Mouse (Mus musculus) liver, embryonic 16.5 days (tissue): Measurements from ENCODE around the gene Mapre3. TPM values are rescaled to one million over a fixed set of nuclear protein-coding genes. Genes with fewer than 3 reads are reported as not detected.
"Not testable (repeated sequence)": the region's sequence is repeated elsewhere in the genome, so short reads cannot be mapped to it uniquely, and the experiment has no call there.

Source experiments
- ATAC-seq: fragments of 200-750 bp; cut with Nextera tagmentation; 2 replicates; pipeline ENCODE4 v1.8.0; 2017; ENCODE audit warnings: low read depth, mild to moderate bottlenecking, moderate number of reproducible peaks, moderate library complexity
- H3K27ac ChIP-seq: fragments of 300-500 bp; sonication (generic); 2 replicates; pipeline ENCODE4 v1.5.1; 2014; ENCODE audit warnings: mild to moderate bottlenecking, low read length
- H3K27me3 ChIP-seq: fragments of 300-500 bp; sonication (generic); 2 replicates; pipeline ENCODE4 v1.6.1; 2014; ENCODE audit warnings: low read depth, low read length, mixed read lengths; ENCODE audit not compliant: control insufficient read depth, insufficient read depth
- H3K36me3 ChIP-seq: fragments of 300-500 bp; sonication (generic); 2 replicates; pipeline ENCODE4 v1.6.1; 2014; ENCODE audit warnings: mild to moderate bottlenecking; ENCODE audit not compliant: control insufficient read depth, insufficient read depth
- H3K4me1 ChIP-seq: fragments of 300-500 bp; sonication (generic); 2 replicates; pipeline ENCODE4 v1.6.1; 2014; ENCODE audit warnings: low read depth, low read length, mixed read lengths; ENCODE audit not compliant: control insufficient read depth
- H3K4me2 ChIP-seq: fragments of 300-500 bp; sonication (generic); 2 replicates; pipeline ENCODE4 v1.6.1; 2014; ENCODE audit warnings: low read depth, low read length, mixed read lengths
- H3K4me3 ChIP-seq: fragments of 300-500 bp; sonication (generic); 2 replicates; pipeline ENCODE4 v1.5.1; 2014; ENCODE audit warnings: low read depth, mild to moderate bottlenecking, low read length
- H3K9ac ChIP-seq: fragments of 300-500 bp; sonication (generic); 2 replicates; pipeline ENCODE4 v1.6.1; 2014; ENCODE audit warnings: low read depth, low read length
- H3K9me3 ChIP-seq: fragments of 300-500 bp; sonication (generic); replicated peaks from 2 replicates; pipeline ENCODE4 v1.6.1; 2016; ENCODE audit warnings: low read length; ENCODE audit not compliant: control insufficient read depth
- WGBS: fragments of 180-500 bp; shearing (Covaris S2); extraction: QIAGEN DNeasy Blood & Tissue Kit; methylation state at CpG from one replicate; pipeline ENCODE4 v1.1.7; 2014; ENCODE audit not compliant: insufficient replicate concordance; 5-methylcytosine and 5-hydroxymethylcytosine counted together
- polyA plus RNA-seq: library from polyadenylated mRNA; unstranded; fragments of >200 nt; fragmentation: Nextera tagmentation; extraction: Ambion mirVana; gene quantifications from 2 replicates; pipeline ENCODE4 v1.2.1, GENCODE M21; 2015

Mapre3 gene
- polyA plus RNA-seq, 1 experiment from 2014 or later: 3.3 TPM

- Histone ChIP-seq H3K4me1 (peaks cover 12% of the 10 kb centered on the region), H3K4me3 (no peak within 1 kb of the TSS), H3K4me2 (peak within 1 kb of the TSS; percentile 83; the same call in 1 of the 2 replicates), H3K36me3 (peaks cover 11% of the 10 kb centered on the region), H3K9ac (no peak within 1 kb of the TSS), H3K27ac (no peak within 1 kb of the TSS), H3K9me3 (no peaks in the 10 kb centered on the region), H3K27me3 (no peaks in the 10 kb centered on the region)
- no peak for ATAC-seq
- WGBS: 67% methylated on average over 3 of the region's 3 CpGs
These were observed 53.3 kb downstream of the Mapre3 start, which contains the start of gene Tmem214 for GRCm38 (mm10) chr5:30867712-30868111. Tmem214 (plus strand) TSS chr5:30868012.

GRCm38 (mm10) chr5:30868981-30869380, 54.5 kb downstream of the Mapre3 start:
- no peaks in the 10 kb centered on the region for H3K9me3 ChIP-seq
- H3K4me1 ChIP-seq: peaks cover 12% of the 10 kb centered on the region
- no peak for ATAC-seq
- H3K9ac ChIP-seq: peak overlapping the region; percentile 90
- peaks cover 23% of the 10 kb centered on the region for H3K36me3 ChIP-seq
- 22% methylated on average over 9 of the region's 9 CpGs for WGBS
- H3K4me3 ChIP-seq: peak overlapping the region; percentile 86
- H3K27me3 ChIP-seq: no peaks in the 10 kb centered on the region
- peak overlapping the region; percentile 83 for H3K4me2 ChIP-seq
- H3K27ac ChIP-seq: no peak overlapping the region

- ATAC-seq: peak; percentile 97
- under 1% methylated on average over 63 of the region's 63 CpGs for WGBS
- no peaks in the 10 kb centered on the region for H3K9me3 ChIP-seq
- H3K27ac ChIP-seq: peak overlapping the region; percentile 25
- H3K4me1 ChIP-seq: peaks cover 12% of the 10 kb centered on the region
- peak overlapping the region; percentile 83 for H3K4me2 ChIP-seq
- peak overlapping the region; percentile 90 for H3K9ac ChIP-seq
- peak overlapping the region; percentile 86 for H3K4me3 ChIP-seq
- H3K36me3 ChIP-seq: peaks cover 29% of the 10 kb centered on the region
- H3K27me3 ChIP-seq: no peaks in the 10 kb centered on the region
These were observed 55.1 kb downstream of the Mapre3 start for GRCm38 (mm10) chr5:30869405-30870130.

GRCm38 (mm10) chr5:30870131-30870406, 55.6 kb downstream of the Mapre3 start:
- H3K4me3 ChIP-seq: peak overlapping the region; percentile 86
- peaks cover 12% of the 10 kb centered on the region for H3K4me1 ChIP-seq
- peak overlapping the region; percentile 83 for H3K4me2 ChIP-seq
- H3K36me3 ChIP-seq: peaks cover 34% of the 10 kb centered on the region
- H3K27me3 ChIP-seq: no peaks in the 10 kb centered on the region
- H3K27ac ChIP-seq: peak overlapping the region; percentile 25
- H3K9ac ChIP-seq: peak overlapping the region; percentile 90
- WGBS: 14% methylated on average over 2 of the region's 2 CpGs
- no peaks in the 10 kb centered on the region for H3K9me3 ChIP-seq
- ATAC-seq: no peak

GRCm38 (mm10) chr5:30872574-30872973, 58.1 kb downstream of the Mapre3 start:
- Histone ChIP-seq H3K4me1 (peaks cover 12% of the 10 kb centered on the region), H3K36me3 (peaks cover 55% of the 10 kb centered on the region)
- no peak for ATAC-seq

GRCm38 (mm10) chr5:30874365-30874764, 59.9 kb downstream of the Mapre3 start:
- H3K27me3 ChIP-seq: no peaks in the 10 kb centered on the region
- no peak for ATAC-seq
- H3K4me2 ChIP-seq: no peak overlapping the region
- H3K4me3 ChIP-seq: no peak overlapping the region
- WGBS: 79% methylated on average over 7 of the region's 7 CpGs
- no peak overlapping the region for H3K27ac ChIP-seq
- H3K4me1 ChIP-seq: peaks cover 8% of the 10 kb centered on the region
- no peaks in the 10 kb centered on the region for H3K9me3 ChIP-seq
- H3K9ac ChIP-seq: no peak overlapping the region
- H3K36me3 ChIP-seq: peaks cover 59% of the 10 kb centered on the region

More at GRCm38 (mm10) chr5:30872574-30872973, 58.1 kb downstream of the Mapre3 start:
- no peak overlapping the region for H3K27ac ChIP-seq
- no peaks in the 10 kb centered on the region for H3K27me3 ChIP-seq
- H3K9me3 ChIP-seq: no peaks in the 10 kb centered on the region
- no peak overlapping the region for H3K4me3 ChIP-seq
- 83% methylated on average over 9 of the region's 9 CpGs for WGBS
- H3K9ac ChIP-seq: no peak overlapping the region
- H3K4me2 ChIP-seq: no peak overlapping the region

GRCm38 (mm10) chr5:30878616-30879015, 64.2 kb downstream of the Mapre3 start:
- Histone ChIP-seq H3K4me3 (no peak overlapping the region), H3K4me2 (no peak overlapping the region), H3K36me3 (peaks cover 39% of the 10 kb centered on the region), H3K4me1 (no peaks in the 10 kb centered on the region), H3K9ac (no peak overlapping the region), H3K27ac (no peak overlapping the region), H3K9me3 (no peaks in the 10 kb centered on the region), H3K27me3 (no peaks in the 10 kb centered on the region)
- 50% methylated on average over 6 of the region's 6 CpGs for WGBS
- no peak for ATAC-seq

GRCm38 (mm10) chr5:30879347-30879943, 65.0 kb downstream of the Mapre3 start:
- H3K36me3 ChIP-seq: peaks cover 31% of the 10 kb centered on the region
- no peaks in the 10 kb centered on the region for H3K9me3 ChIP-seq
- H3K4me1 ChIP-seq: no peaks in the 10 kb centered on the region
- no peak overlapping the region for H3K9ac ChIP-seq
- WGBS: 59% methylated on average over 5 of the region's 5 CpGs
- H3K4me2 ChIP-seq: no peak overlapping the region
- H3K27me3 ChIP-seq: no peaks in the 10 kb centered on the region
- no peak overlapping the region for H3K4me3 ChIP-seq
- no peak for ATAC-seq
- no peak overlapping the region; the same call in 1 of the 2 replicates for H3K27ac ChIP-seq

- H3K27ac ChIP-seq, H3K4me2 ChIP-seq, H3K4me3 ChIP-seq, H3K4me1 ChIP-seq, H3K27me3 ChIP-seq, ATAC-seq, H3K36me3 ChIP-seq, H3K9ac ChIP-seq, H3K9me3 ChIP-seq: not testable (repeated sequence)
- WGBS: 65% methylated on average over 4 of the region's 4 CpGs
These were observed 67.4 kb downstream of the Mapre3 start for GRCm38 (mm10) chr5:30881839-30882238.
